Mouse (Mus musculus): ENCODE data around the gene Lctl. TPM values are rescaled to one million over a fixed set of nuclear protein-coding genes. Genes with fewer than 3 reads are reported as not detected.

The Lctl gene
- total and polyA plus RNA-seq, 3 experiments, result 0.54 TPM; not detected in 2

- no peak for TF ChIP-seq HCFC1 (IDR thresholded peaks at IDR 0.05; ENCODE audit: low read depth, low read length)
- no peak for TF ChIP-seq TCF12 (IDR thresholded peaks at IDR 0.05; ENCODE audit: low read depth, low read length)
- Histone ChIP-seq H3K36me3 (ENCODE audit: control insufficient read depth in 1 of 2, insufficient read depth in 2 of 2, low read length in 2 of 2) (no peaks in the 10 kb centered on the region; a peak in 1 of 4 replicates), H3K79me2 (ENCODE audit: control insufficient read depth, insufficient read depth, low read length, poor library complexity) (no peaks in the 10 kb centered on the region), H3K9me3 (replicated peaks; ENCODE audit: insufficient read depth, low read length) (no peaks in the 10 kb centered on the region), H3K9ac (ENCODE audit: control insufficient read depth, low read depth, low read length, poor library complexity, severe bottlenecking) (no peak overlapping the region), H3K27me3 (ENCODE audit: control insufficient read depth in 1 of 2, insufficient read depth in 2 of 2, low read length in 2 of 2) (peaks cover 0 to 5% of the 10 kb centered on the region in 2 experiments; a peak in 3 of 4 replicates), H3K4me3 (ENCODE audit: control insufficient read depth in 1 of 2, insufficient read depth in 1 of 2, low read depth in 2 of 2, low read length in 2 of 2) (no peak overlapping the region), H3K4me1 (ENCODE audit: control insufficient read depth in 1 of 2, insufficient read depth in 2 of 2, low read length in 2 of 2) (peaks cover 0 to 5% of the 10 kb centered on the region in 2 experiments; a peak in 1 of 4 replicates), H3K27ac (ENCODE audit: control insufficient read depth, low read depth, low read length) (no peak overlapping the region)
- DNase-seq (ENCODE audit: low read depth, low spot score), result no peak
These were observed 30.4 kb upstream of the Lctl start for GRCm38 (mm10) chr9:64086543-64086942.

- Histone ChIP-seq H3K27ac (ENCODE audit: control insufficient read depth, low read depth, low read length) (no peak overlapping the region), H3K79me2 (ENCODE audit: control insufficient read depth, insufficient read depth, low read length, poor library complexity) (no peaks in the 10 kb centered on the region), H3K4me3 (ENCODE audit: control insufficient read depth in 1 of 2, insufficient read depth in 1 of 2, low read depth in 2 of 2, low read length in 2 of 2) (no peak overlapping the region), H3K36me3 (ENCODE audit: control insufficient read depth in 1 of 2, insufficient read depth in 2 of 2, low read length in 2 of 2) (no peaks in the 10 kb centered on the region; a peak in 1 of 4 replicates), H3K27me3 (ENCODE audit: control insufficient read depth in 1 of 2, insufficient read depth in 2 of 2, low read length in 2 of 2) (peaks cover 0 to 5% of the 10 kb centered on the region in 2 experiments; a peak in 3 of 4 replicates), H3K9me3 (replicated peaks; ENCODE audit: insufficient read depth, low read length) (no peaks in the 10 kb centered on the region), H3K9ac (ENCODE audit: control insufficient read depth, low read depth, low read length, poor library complexity, severe bottlenecking) (no peak overlapping the region), H3K4me1 (ENCODE audit: control insufficient read depth in 1 of 2, insufficient read depth in 2 of 2, low read length in 2 of 2) (peaks cover 0 to 5% of the 10 kb centered on the region in 2 experiments; a peak in 1 of 4 replicates)
- DNase-seq (ENCODE audit: low read depth, low spot score), result peak; percentile 65
- TF ChIP-seq NELFE (IDR thresholded peaks at IDR 0.05; ENCODE audit: low read depth, low read length) (no peak), E2F4 (IDR thresholded peaks at IDR 0.05; ENCODE audit: borderline replicate concordance, low read depth, low read length) (no peak), SMC3 (IDR thresholded peaks at IDR 0.05; ENCODE audit: low read depth, low read length) (peak; percentile 98), MAX (IDR thresholded peaks at IDR 0.05; ENCODE audit: low read length) (no peak), HCFC1 (IDR thresholded peaks at IDR 0.05; ENCODE audit: low read depth, low read length) (no peak), POLR2AphosphoS5 (IDR thresholded peaks at IDR 0.05; ENCODE audit: borderline replicate concordance, low read depth, low read length) (no peak), TBP (IDR thresholded peaks at IDR 0.05; ENCODE audit: low read depth, low read length) (no peak), EP300 (IDR thresholded peaks at IDR 0.05; ENCODE audit: low read depth in 1 of 2, low read length in 2 of 2) (no peak), RCOR1 (IDR thresholded peaks at IDR 0.05; ENCODE audit: low read depth, low read length) (no peak), JUND (IDR thresholded peaks at IDR 0.05; ENCODE audit: low read depth, low read length) (0 out of 2 replicates have a peak, but pooled peaks have one; percentile 17), RAD21 (IDR thresholded peaks at IDR 0.05; ENCODE audit: low read depth, low read length) (peak; percentile 86), MXI1 (IDR thresholded peaks at IDR 0.05; ENCODE audit: low read depth, low read length) (no peak), ZMIZ1 (IDR thresholded peaks at IDR 0.05; ENCODE audit: low read depth, low read length) (no peak), MEF2A (IDR thresholded peaks at IDR 0.05; ENCODE audit: extremely low read depth, insufficient replicate concordance, low read depth, low read length, poor library complexity, severe bottlenecking) (no peak), USF2 (IDR thresholded peaks at IDR 0.05; ENCODE audit: borderline replicate concordance in 1 of 2, insufficient read depth in 1 of 2, low read depth in 1 of 2, low read length in 2 of 2) (no peak), ZKSCAN1 (IDR thresholded peaks at IDR 0.05; ENCODE audit: low read depth, low read length) (no peak), USF1 (IDR thresholded peaks at IDR 0.05; ENCODE audit: low read depth, low read length) (no peak), MAFK (IDR thresholded peaks at IDR 0.05; ENCODE audit: borderline replicate concordance, low read depth, low read length) (no peak), NRF1 (IDR thresholded peaks at IDR 0.05; ENCODE audit: insufficient read depth, low read depth, low read length, poor library complexity, severe bottlenecking) (0 out of 2 replicates have a peak, but pooled peaks have one; percentile 8), MYC (IDR thresholded peaks at IDR 0.05; ENCODE audit: low read depth, low read length) (no peak), TCF12 (IDR thresholded peaks at IDR 0.05; ENCODE audit: low read depth, low read length) (no peak), ZC3H11A (IDR thresholded peaks at IDR 0.05; ENCODE audit: low read depth, low read length) (peak; percentile 96), POLR2A (IDR thresholded peaks at IDR 0.05; ENCODE audit: control insufficient read depth in 1 of 2, insufficient read depth in 1 of 2, low read depth in 1 of 2, low read length in 2 of 2, poor library complexity in 1 of 2) (no peak), BHLHE40 (IDR thresholded peaks at IDR 0.05; ENCODE audit: borderline replicate concordance, low read depth, low read length) (no peak), CTCF (IDR thresholded peaks at IDR 0.05 in 2 of 3, conservative IDR thresholded peaks at IDR 0.05 in 1 of 3; ENCODE audit: control insufficient read depth in 1 of 3, insufficient read depth in 1 of 3, low read depth in 2 of 3, low read length in 3 of 3, poor library complexity in 1 of 3, severe bottlenecking in 1 of 3) (peak; percentile 62 to 92 (median 81)), SIN3A (IDR thresholded peaks at IDR 0.05; ENCODE audit: low read length) (peak; percentile 65), MAZ (IDR thresholded peaks at IDR 0.05; ENCODE audit: low read depth, low read length) (no peak; the same call in 1 of the 2 replicates), ELF1 (IDR thresholded peaks at IDR 0.05; ENCODE audit: low read depth, low read length) (no peak), ZNF384 (IDR thresholded peaks at IDR 0.05; ENCODE audit: low read depth, low read length) (no peak)
These were observed 29.3 kb upstream of the Lctl start for GRCm38 (mm10) chr9:64087461-64088235.
